Mouse (Mus musculus) testis, adult 2 months (tissue): ENCODE data around the gene Arl10.

Experiments used
- CTCF ChIP-seq: fragments of 200-500 bp; IDR thresholded peaks from 2 replicates; pipeline ENCODE4 v1.5.1; 2012; ENCODE audit warnings: low read depth, mild to moderate bottlenecking, inconsistent platforms, low read length, moderate library complexity; ENCODE audit not compliant: control insufficient read depth, insufficient read depth, insufficient replicate concordance
- POLR2A ChIP-seq: fragments of 200-500 bp; IDR thresholded peaks from 2 replicates; pipeline ENCODE4 v1.6.1; 2012; ENCODE audit warnings: low read depth, mild to moderate bottlenecking, inconsistent platforms, low read length, moderate library complexity; ENCODE audit not compliant: control insufficient read depth

DNA sequence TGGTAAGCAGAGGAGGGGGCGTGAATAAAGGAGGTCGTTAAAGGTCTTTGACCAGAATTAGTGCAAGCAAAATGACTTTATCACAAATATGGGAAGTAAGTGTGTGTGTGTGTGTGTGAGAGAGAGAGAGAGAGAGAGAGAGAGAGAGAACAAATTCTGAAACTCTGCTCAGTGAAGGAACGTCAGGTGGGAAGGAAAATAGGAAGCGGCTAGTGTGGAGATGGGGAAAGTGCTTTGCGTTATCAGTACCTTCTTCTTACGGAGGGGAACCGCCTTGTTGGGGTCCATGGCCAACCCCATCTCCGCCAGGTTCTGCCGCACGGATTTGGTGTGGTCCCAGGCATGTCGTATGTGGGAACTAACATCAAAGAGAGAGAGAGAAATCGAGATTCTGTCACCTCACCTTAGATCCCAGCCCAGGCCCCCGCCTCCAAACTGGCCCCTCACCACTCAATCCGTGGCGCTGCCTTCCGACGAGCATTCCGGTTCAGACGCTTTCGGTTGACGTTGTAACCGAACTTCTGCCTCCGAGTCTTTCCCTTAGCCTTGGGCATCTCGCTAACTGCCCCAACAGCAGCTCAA lies 14.7 kb downstream of the Arl10 start:
- TF ChIP-seq CTCF (no peak), POLR2A (no peak)
